Mouse (Mus musculus): ENCODE measurements around the gene Srebf2.

Gene Srebf2

GRCm38 (mm10) chr15:82158243-82159035, 11.5 kb downstream of the Srebf2 start:
- DNase-seq, result peak; percentile 41

GRCm38 (mm10) chr15:82159471-82159870, 12.5 kb downstream of the Srebf2 start:
- no peak for DNase-seq

GRCm38 (mm10) chr15:82160731-82161640, 14.0 kb downstream of the Srebf2 start:
- DNase-seq, result no peak

- no peak for DNase-seq
Measured at GRCm38 (mm10) chr15:82161965-82162600, 15.1 kb downstream of the Srebf2 start.

- DNase-seq, result no peak
Measured at GRCm38 (mm10) chr15:82163356-82164060, 16.5 kb downstream of the Srebf2 start.

- DNase-seq, result no peak
Measured at GRCm38 (mm10) chr15:82164061-82164399, 17.0 kb downstream of the Srebf2 start.

- DNase-seq, result no peak
Measured at GRCm38 (mm10) chr15:82164496-82164895, 17.5 kb downstream of the Srebf2 start.

- DNase-seq, result peak; percentile 71
Measured at GRCm38 (mm10) chr15:82165332-82166239, 18.6 kb downstream of the Srebf2 start.

GRCm38 (mm10) chr15:82166240-82167100, 19.5 kb downstream of the Srebf2 start:
- peak; percentile 27 for DNase-seq

- DNase-seq, result peak; percentile 30
Measured at GRCm38 (mm10) chr15:82167201-82168168, 20.5 kb downstream of the Srebf2 start.

GRCm38 (mm10) chr15:82169671-82170070, 22.7 kb downstream of the Srebf2 start:
- DNase-seq, result no peak

GRCm38 (mm10) chr15:82170437-82171377, 23.7 kb downstream of the Srebf2 start:
- no peak for DNase-seq

GRCm38 (mm10) chr15:82172648-82173047, 25.7 kb downstream of the Srebf2 start:
- DNase-seq, result no peak

GRCm38 (mm10) chr15:82175091-82175490, 28.1 kb downstream of the Srebf2 start:
- no peak for DNase-seq

GRCm38 (mm10) chr15:82177743-82178290, 30.8 kb downstream of the Srebf2 start:
- DNase-seq, result no peak

GRCm38 (mm10) chr15:82181131-82181530, 34.1 kb downstream of the Srebf2 start:
- DNase-seq, result no peak

GRCm38 (mm10) chr15:82182311-82182710, 35.3 kb downstream of the Srebf2 start:
- no peak for DNase-seq

GRCm38 (mm10) chr15:82183596-82183995, 36.6 kb downstream of the Srebf2 start:
- no peak for DNase-seq

All from embryo, embryonic 11 days (tissue).